Mouse (Mus musculus) heart, embryonic 13.5 days (tissue): ENCODE results near the gene Lhfpl2. TPM values are rescaled to one million over a fixed set of nuclear protein-coding genes. Genes with fewer than 3 reads are reported as not detected.

Experiments
- ATAC-seq: fragments of 200-750 bp; cut with Nextera tagmentation; 2 replicates; pipeline ENCODE4 v1.8.0; 2017; ENCODE audit warnings: moderate TSS enrichment; ENCODE audit not compliant: insufficient number of reproducible peaks, low FRiP score, low TSS enrichment; ENCODE audit errors: extremely low read depth
- H3K27ac ChIP-seq: fragments of 300-500 bp; sonication (generic); replicated peaks from 2 replicates; pipeline ENCODE4 v1.5.1; 2015; ENCODE audit warnings: moderate library complexity, mild to moderate bottlenecking, inconsistent platforms
- H3K27me3 ChIP-seq: fragments of 300-500 bp; sonication (generic); replicated peaks from 2 replicates; pipeline ENCODE4 v1.6.1; 2015; ENCODE audit warnings: mild to moderate bottlenecking, inconsistent platforms
- H3K36me3 ChIP-seq: fragments of 300-500 bp; sonication (generic); 2 replicates; pipeline ENCODE4 v1.6.1; 2015; ENCODE audit warnings: mild to moderate bottlenecking, inconsistent platforms
- H3K4me1 ChIP-seq: fragments of 300-500 bp; sonication (generic); 2 replicates; pipeline ENCODE4 v1.6.1; 2015; ENCODE audit warnings: inconsistent platforms
- H3K4me2 ChIP-seq: fragments of 300-500 bp; sonication (generic); 2 replicates; pipeline ENCODE4 v1.6.1; 2015; ENCODE audit warnings: inconsistent platforms, mild to moderate bottlenecking, moderate library complexity
- H3K4me3 ChIP-seq: fragments of 300-500 bp; sonication (generic); 2 replicates; pipeline ENCODE4 v1.5.1; 2015; ENCODE audit warnings: moderate library complexity, mild to moderate bottlenecking, inconsistent platforms
- H3K9ac ChIP-seq: fragments of 300-500 bp; sonication (generic); 2 replicates; pipeline ENCODE4 v1.6.1; 2015; ENCODE audit warnings: inconsistent platforms, mild to moderate bottlenecking, moderate library complexity
- H3K9me3 ChIP-seq: fragments of 300-500 bp; sonication (generic); 2 replicates; pipeline ENCODE4 v1.6.1; 2016; ENCODE audit warnings: inconsistent platforms
- WGBS: fragments of 180-500 bp; shearing (Covaris S2); methylation state at CpG from one replicate; pipeline ENCODE4 v1.1.7; 2015; ENCODE audit warnings: mixed read lengths; 5-methylcytosine and 5-hydroxymethylcytosine counted together
- polyA plus RNA-seq: library from polyadenylated mRNA; unstranded; fragments of >200 nt; fragmentation: Nextera tagmentation; extraction: Ambion mirVana; gene quantifications from 2 replicates; pipeline ENCODE4 v1.2.1, GENCODE M21; 2015

Gene Lhfpl2
- polyA plus RNA-seq, 1 experiment from 2014 or later = 24.5 TPM

GRCm38 (mm10) chr13:94068308-94068707 lies 10.7 kb downstream of the Lhfpl2 start:
- 91% methylated on average over 1 of the region's 1 CpGs for whole genome bisulfite sequencing
- H3K9ac ChIP-seq = no peak overlapping the region
- no peak overlapping the region for H3K4me3 ChIP-seq
- no peak for ATAC-seq
- peaks cover 75% of the 10 kb centered on the region for H3K4me1 ChIP-seq
- H3K27me3 ChIP-seq = 0 out of 2 replicates have a peak, but pooled peaks cover 3% of the 10 kb centered on the region
- no peak overlapping the region for H3K4me2 ChIP-seq
- no peak overlapping the region for H3K27ac ChIP-seq
- H3K36me3 ChIP-seq = peaks cover 9% of the 10 kb centered on the region
- H3K9me3 ChIP-seq = no peaks in the 10 kb centered on the region

- peaks cover 9% of the 10 kb centered on the region for H3K36me3 ChIP-seq
- no peak overlapping the region for H3K27ac ChIP-seq
- no peak for ATAC-seq
- peaks cover 73% of the 10 kb centered on the region for H3K4me1 ChIP-seq
- no peak overlapping the region for H3K4me2 ChIP-seq
- H3K9me3 ChIP-seq = no peaks in the 10 kb centered on the region
- 80% methylated on average over 16 of the region's 16 CpGs for WGBS
- H3K9ac ChIP-seq = no peak overlapping the region
- H3K27me3 ChIP-seq = 0 out of 2 replicates have a peak, but pooled peaks cover 3% of the 10 kb centered on the region
- no peak overlapping the region for H3K4me3 ChIP-seq
Observed at GRCm38 (mm10) chr13:94069421-94070307, 12.1 kb downstream of the Lhfpl2 start.

GRCm38 (mm10) chr13:94070308-94070619 lies 12.7 kb downstream of the Lhfpl2 start:
- 0 out of 2 replicates have a peak, but pooled peaks cover 3% of the 10 kb centered on the region for H3K27me3 ChIP-seq
- H3K4me1 ChIP-seq = peaks cover 71% of the 10 kb centered on the region
- no peak overlapping the region for H3K4me2 ChIP-seq
- peaks cover 9% of the 10 kb centered on the region for H3K36me3 ChIP-seq
- H3K9ac ChIP-seq = no peak overlapping the region
- WGBS = 78% methylated on average over 3 of the region's 3 CpGs
- H3K4me3 ChIP-seq = no peak overlapping the region
- no peak for ATAC-seq
- H3K27ac ChIP-seq = no peak overlapping the region
- H3K9me3 ChIP-seq = no peaks in the 10 kb centered on the region

- Histone ChIP-seq H3K27ac (no peak overlapping the region), H3K4me3 (no peak overlapping the region), H3K4me2 (no peak overlapping the region), H3K9ac (no peak overlapping the region), H3K9me3 (no peaks in the 10 kb centered on the region), H3K27me3 (0 out of 2 replicates have a peak, but pooled peaks cover 3% of the 10 kb centered on the region), H3K4me1 (peaks cover 68% of the 10 kb centered on the region), H3K36me3 (peaks cover 9% of the 10 kb centered on the region)
- WGBS = 55% methylated on average over 3 of the region's 3 CpGs
- ATAC-seq = no peak
Observed at GRCm38 (mm10) chr13:94070927-94071326, 13.3 kb downstream of the Lhfpl2 start.

GRCm38 (mm10) chr13:94073046-94073715 lies 15.6 kb downstream of the Lhfpl2 start:
- peaks cover 63% of the 10 kb centered on the region for H3K4me1 ChIP-seq
- H3K9ac ChIP-seq = no peak overlapping the region
- H3K9me3 ChIP-seq = no peaks in the 10 kb centered on the region
- no peak overlapping the region for H3K27ac ChIP-seq
- no peak overlapping the region for H3K4me2 ChIP-seq
- 50% methylated on average over 9 of the region's 9 CpGs for WGBS
- 0 out of 2 replicates have a peak, but pooled peaks cover 3% of the 10 kb centered on the region for H3K27me3 ChIP-seq
- ATAC-seq = no peak
- H3K4me3 ChIP-seq = no peak overlapping the region
- H3K36me3 ChIP-seq = peaks cover 9% of the 10 kb centered on the region

- H3K4me3 ChIP-seq = no peak overlapping the region
- no peak overlapping the region for H3K4me2 ChIP-seq
- no peaks in the 10 kb centered on the region for H3K9me3 ChIP-seq
- WGBS = 65% methylated on average over 5 of the region's 5 CpGs
- peaks cover 12% of the 10 kb centered on the region for H3K36me3 ChIP-seq
- no peak for ATAC-seq
- no peak overlapping the region for H3K27ac ChIP-seq
- peaks cover 57% of the 10 kb centered on the region for H3K4me1 ChIP-seq
- 0 out of 2 replicates have a peak, but pooled peaks cover 3% of the 10 kb centered on the region for H3K27me3 ChIP-seq
- no peak overlapping the region for H3K9ac ChIP-seq
Observed at GRCm38 (mm10) chr13:94073716-94074115, 16.1 kb downstream of the Lhfpl2 start.

GRCm38 (mm10) chr13:94075181-94075580 lies 17.6 kb downstream of the Lhfpl2 start:
- WGBS = 62% methylated on average over 1 of the region's 1 CpGs
- H3K36me3 ChIP-seq = peaks cover 27% of the 10 kb centered on the region
- H3K4me2 ChIP-seq = no peak overlapping the region
- H3K4me1 ChIP-seq = peaks cover 53% of the 10 kb centered on the region
- no peak for ATAC-seq
- no peak overlapping the region for H3K27ac ChIP-seq
- H3K27me3 ChIP-seq = no peaks in the 10 kb centered on the region
- H3K9me3 ChIP-seq = no peaks in the 10 kb centered on the region
- H3K4me3 ChIP-seq = no peak overlapping the region
- no peak overlapping the region for H3K9ac ChIP-seq

- WGBS = 54% methylated on average over 14 of the region's 14 CpGs
- H3K4me1 ChIP-seq = peaks cover 38% of the 10 kb centered on the region
- H3K27me3 ChIP-seq = no peaks in the 10 kb centered on the region
- no peak overlapping the region for H3K4me2 ChIP-seq
- no peak overlapping the region for H3K27ac ChIP-seq
- H3K9ac ChIP-seq = no peak overlapping the region
- H3K36me3 ChIP-seq = peaks cover 21% of the 10 kb centered on the region
- H3K4me3 ChIP-seq = no peak overlapping the region
- no peak for ATAC-seq
- H3K9me3 ChIP-seq = no peaks in the 10 kb centered on the region
Observed at GRCm38 (mm10) chr13:94077136-94078018, 19.8 kb downstream of the Lhfpl2 start.

GRCm38 (mm10) chr13:94083196-94083595 lies 25.6 kb downstream of the Lhfpl2 start:
- Histone ChIP-seq H3K9ac (no peak overlapping the region), H3K9me3 (no peaks in the 10 kb centered on the region), H3K27ac (no peak overlapping the region), H3K4me1 (no peaks in the 10 kb centered on the region), H3K27me3 (no peaks in the 10 kb centered on the region), H3K4me2 (no peak overlapping the region), H3K36me3 (peaks cover 41% of the 10 kb centered on the region), H3K4me3 (no peak overlapping the region)
- ATAC-seq = no peak
- 54% methylated on average over 8 of the region's 8 CpGs for WGBS

- no peak overlapping the region for H3K4me3 ChIP-seq
- H3K27ac ChIP-seq = no peak overlapping the region
- WGBS = 80% methylated on average over 15 of the region's 15 CpGs
- H3K9me3 ChIP-seq = no peaks in the 10 kb centered on the region
- H3K4me2 ChIP-seq = no peak overlapping the region
- no peaks in the 10 kb centered on the region for H3K27me3 ChIP-seq
- no peak for ATAC-seq
- peaks cover 30% of the 10 kb centered on the region for H3K36me3 ChIP-seq
- peaks cover 8% of the 10 kb centered on the region for H3K4me1 ChIP-seq
- H3K9ac ChIP-seq = no peak overlapping the region
Observed at GRCm38 (mm10) chr13:94084220-94085126, 26.9 kb downstream of the Lhfpl2 start.
